Mouse (Mus musculus): ENCODE measurements around the gene Cyp4a10. TPM values are rescaled to one million over a fixed set of nuclear protein-coding genes. Genes with fewer than 3 reads are reported as not detected.
"Not testable (repeated sequence)": the region's sequence is repeated elsewhere in the genome, so short reads cannot be mapped to it uniquely, and the experiment has no call there.

The Cyp4a10 gene
- 0.07 and 0.83 TPM in 2 replicates for polyA plus RNA-seq (2012; rRNA removed)

GRCm38 (mm10) chr4:115518000-115518399, at the start of gene Cyp4a10:
Gene Cyp4a10 (plus strand): TSS chr4:115518264.
- not testable (repeated sequence) for H3K4me3 ChIP-seq (ENCODE audit: control insufficient read depth, insufficient read depth, low read length); H3K4me1 ChIP-seq (replicated peaks; ENCODE audit: control insufficient read depth, insufficient read depth, low read length); H3K36me3 ChIP-seq (ENCODE audit: control insufficient read depth, insufficient read depth, low read length); H3K27me3 ChIP-seq (ENCODE audit: control insufficient read depth, insufficient read depth, low read length); H3K27ac ChIP-seq (ENCODE audit: control insufficient read depth, insufficient read depth, low read length); DNase-seq
- WGBS: 91% methylated on average over 5 of the region's 5 CpGs

GRCm38 (mm10) chr4:115473585-115473984, 44.5 kb upstream of the Cyp4a10 start:
- WGBS: 68% methylated on average over 3 of the region's 3 CpGs
- H3K36me3 ChIP-seq (ENCODE audit: control insufficient read depth, insufficient read depth, low read length); DNase-seq; H3K27me3 ChIP-seq (ENCODE audit: control insufficient read depth, insufficient read depth, low read length); H3K4me1 ChIP-seq (replicated peaks; ENCODE audit: control insufficient read depth, insufficient read depth, low read length); H3K4me3 ChIP-seq (ENCODE audit: control insufficient read depth, insufficient read depth, low read length); H3K27ac ChIP-seq (ENCODE audit: control insufficient read depth, insufficient read depth, low read length): not testable (repeated sequence)

- H3K4me3 ChIP-seq (ENCODE audit: control insufficient read depth, insufficient read depth, low read length); DNase-seq; H3K27me3 ChIP-seq (ENCODE audit: control insufficient read depth, insufficient read depth, low read length); H3K36me3 ChIP-seq (ENCODE audit: control insufficient read depth, insufficient read depth, low read length); H3K27ac ChIP-seq (ENCODE audit: control insufficient read depth, insufficient read depth, low read length); H3K4me1 ChIP-seq (replicated peaks; ENCODE audit: control insufficient read depth, insufficient read depth, low read length): not testable (repeated sequence)
Measured at GRCm38 (mm10) chr4:115476051-115476450, 42.0 kb upstream of the Cyp4a10 start.

GRCm38 (mm10) chr4:115481006-115481652, 36.9 kb upstream of the Cyp4a10 start:
- H3K4me1 ChIP-seq (replicated peaks; ENCODE audit: control insufficient read depth, insufficient read depth, low read length): no peaks in the 10 kb centered on the region
- no peaks in the 10 kb centered on the region for H3K27me3 ChIP-seq (ENCODE audit: control insufficient read depth, insufficient read depth, low read length)
- no peak for DNase-seq
- WGBS: 22% methylated on average over 6 of the region's 6 CpGs
- TF ChIP-seq CTCF (IDR thresholded peaks at IDR 0.05; ENCODE audit: borderline replicate concordance, control insufficient read depth, extremely low read depth, insufficient read depth, low read length, poor library complexity): no peak
- TF ChIP-seq POLR2A (IDR thresholded peaks at IDR 0.05; ENCODE audit: control insufficient read depth, extremely low read depth, insufficient read depth, low read length, poor library complexity): no peak
- H3K36me3 ChIP-seq (ENCODE audit: control insufficient read depth, insufficient read depth, low read length): no peaks in the 10 kb centered on the region
- no peak overlapping the region for H3K4me3 ChIP-seq (ENCODE audit: control insufficient read depth, insufficient read depth, low read length)
- H3K27ac ChIP-seq (ENCODE audit: control insufficient read depth, insufficient read depth, low read length): no peak overlapping the region

- Histone ChIP-seq H3K27ac (ENCODE audit: control insufficient read depth, insufficient read depth, low read length) (no peak within 1 kb of the TSS), H3K27me3 (ENCODE audit: control insufficient read depth, insufficient read depth, low read length) (no peaks in the 10 kb centered on the region), H3K4me1 (replicated peaks; ENCODE audit: control insufficient read depth, insufficient read depth, low read length) (no peaks in the 10 kb centered on the region), H3K4me3 (ENCODE audit: control insufficient read depth, insufficient read depth, low read length) (no peak within 1 kb of the TSS), H3K36me3 (ENCODE audit: control insufficient read depth, insufficient read depth, low read length) (no peaks in the 10 kb centered on the region)
- 84% methylated on average over 1 of the region's 1 CpGs for WGBS
- DNase-seq: no peak
- TF ChIP-seq POLR2A (IDR thresholded peaks at IDR 0.05; ENCODE audit: control insufficient read depth, extremely low read depth, insufficient read depth, low read length, poor library complexity): no peak
- no peak for TF ChIP-seq CTCF (IDR thresholded peaks at IDR 0.05; ENCODE audit: borderline replicate concordance, control insufficient read depth, extremely low read depth, insufficient read depth, low read length, poor library complexity)
Measured at GRCm38 (mm10) chr4:115496001-115496400, 22.1 kb upstream of the Cyp4a10 start, which contains the start of gene Cyp4a14. Gene Cyp4a14 (minus strand): TSS chr4:115496142.

GRCm38 (mm10) chr4:115497466-115497865, 20.6 kb upstream of the Cyp4a10 start:
- TF ChIP-seq CTCF (IDR thresholded peaks at IDR 0.05; ENCODE audit: borderline replicate concordance, control insufficient read depth, extremely low read depth, insufficient read depth, low read length, poor library complexity): no peak
- TF ChIP-seq POLR2A (IDR thresholded peaks at IDR 0.05; ENCODE audit: control insufficient read depth, extremely low read depth, insufficient read depth, low read length, poor library complexity): no peak
- H3K4me3 ChIP-seq (ENCODE audit: control insufficient read depth, insufficient read depth, low read length): no peak overlapping the region
- no peak overlapping the region for H3K27ac ChIP-seq (ENCODE audit: control insufficient read depth, insufficient read depth, low read length)
- no peaks in the 10 kb centered on the region for H3K4me1 ChIP-seq (replicated peaks; ENCODE audit: control insufficient read depth, insufficient read depth, low read length)
- no peak for DNase-seq
- H3K27me3 ChIP-seq (ENCODE audit: control insufficient read depth, insufficient read depth, low read length): no peaks in the 10 kb centered on the region
- no peaks in the 10 kb centered on the region for H3K36me3 ChIP-seq (ENCODE audit: control insufficient read depth, insufficient read depth, low read length)
- whole genome bisulfite sequencing: 97% methylated on average over 3 of the region's 3 CpGs

GRCm38 (mm10) chr4:115513964-115514363, 4.1 kb upstream of the Cyp4a10 start:
- H3K27ac ChIP-seq (ENCODE audit: control insufficient read depth, insufficient read depth, low read length); H3K4me3 ChIP-seq (ENCODE audit: control insufficient read depth, insufficient read depth, low read length); DNase-seq: not testable (repeated sequence)

More at GRCm38 (mm10) chr4:115513964-115514363, 4.1 kb upstream of the Cyp4a10 start:
- H3K4me1 ChIP-seq (replicated peaks; ENCODE audit: control insufficient read depth, insufficient read depth, low read length); H3K27me3 ChIP-seq (ENCODE audit: control insufficient read depth, insufficient read depth, low read length); H3K36me3 ChIP-seq (ENCODE audit: control insufficient read depth, insufficient read depth, low read length): not testable (repeated sequence)

All from thymus, adult 2 months (tissue).